16 mouse cellular contexts compared by ENCODE assay signal in genomic region chr5:117397371-117397770, GRCm38 (mm10).
"Had no signal": no experiment of that assay in that cellular context is flagged by ENCODE, and none has a peak within 500 bp of the region (broad histone marks: within the 10 kb centered on the region; RNA-seq: fewer than 3 reads in every experiment).

No protein-coding gene starts in this region.

- H3K4me1 ChIP-seq: lung, embryonic 15.5 days; midbrain, embryonic 13.5 days; midbrain, embryonic 15.5 days; neural tube, embryonic 12.5 days had no signal

- H3K27ac ChIP-seq: lung, embryonic 15.5 days; midbrain, embryonic 13.5 days; midbrain, embryonic 15.5 days; neural tube, embryonic 12.5 days had no signal

- H3K9ac ChIP-seq: liver, postnatal 0 days; lung, embryonic 15.5 days; midbrain, embryonic 13.5 days; midbrain, embryonic 15.5 days; neural tube, embryonic 12.5 days had no signal

- H3K27me3 ChIP-seq: lung, embryonic 15.5 days; midbrain, embryonic 13.5 days; midbrain, embryonic 15.5 days; neural tube, embryonic 12.5 days had no signal

- H3K36me3 ChIP-seq: lung, embryonic 15.5 days; midbrain, embryonic 13.5 days; midbrain, embryonic 15.5 days; neural tube, embryonic 12.5 days had no signal

- H3K4me3 ChIP-seq: lung, embryonic 15.5 days; midbrain, embryonic 13.5 days; midbrain, embryonic 15.5 days; neural tube, embryonic 12.5 days had no signal

- H3K9me3 ChIP-seq: lung, embryonic 15.5 days; midbrain, embryonic 13.5 days; midbrain, embryonic 15.5 days; neural tube, embryonic 12.5 days had no signal

- H3K4me2 ChIP-seq: lung, embryonic 15.5 days; midbrain, embryonic 11.5 days; midbrain, embryonic 13.5 days; midbrain, embryonic 15.5 days; neural tube, embryonic 12.5 days had no signal

- ATAC-seq: liver, postnatal 0 days; lung, postnatal 0 days; midbrain, embryonic 13.5 days; midbrain, embryonic 15.5 days had no signal

- DNase-seq: liver, postnatal 0 days; lung, adult 2 months; lung, postnatal 14 days; lung, postnatal 36 days; right cerebral cortex, postnatal 14 days; right cerebral cortex, postnatal 4 days; spleen, adult 18-20 months; thymus, adult 18-20 months; thymus, postnatal 25 days; thymus, postnatal 4 days had no signal
